Mouse (Mus musculus): Measurements from ENCODE around the gene Sned1.
"Not testable (repeated sequence)": the region's sequence is repeated elsewhere in the genome, so short reads cannot be mapped to it uniquely, and the experiment has no call there.

The Sned1 gene

DNA sequence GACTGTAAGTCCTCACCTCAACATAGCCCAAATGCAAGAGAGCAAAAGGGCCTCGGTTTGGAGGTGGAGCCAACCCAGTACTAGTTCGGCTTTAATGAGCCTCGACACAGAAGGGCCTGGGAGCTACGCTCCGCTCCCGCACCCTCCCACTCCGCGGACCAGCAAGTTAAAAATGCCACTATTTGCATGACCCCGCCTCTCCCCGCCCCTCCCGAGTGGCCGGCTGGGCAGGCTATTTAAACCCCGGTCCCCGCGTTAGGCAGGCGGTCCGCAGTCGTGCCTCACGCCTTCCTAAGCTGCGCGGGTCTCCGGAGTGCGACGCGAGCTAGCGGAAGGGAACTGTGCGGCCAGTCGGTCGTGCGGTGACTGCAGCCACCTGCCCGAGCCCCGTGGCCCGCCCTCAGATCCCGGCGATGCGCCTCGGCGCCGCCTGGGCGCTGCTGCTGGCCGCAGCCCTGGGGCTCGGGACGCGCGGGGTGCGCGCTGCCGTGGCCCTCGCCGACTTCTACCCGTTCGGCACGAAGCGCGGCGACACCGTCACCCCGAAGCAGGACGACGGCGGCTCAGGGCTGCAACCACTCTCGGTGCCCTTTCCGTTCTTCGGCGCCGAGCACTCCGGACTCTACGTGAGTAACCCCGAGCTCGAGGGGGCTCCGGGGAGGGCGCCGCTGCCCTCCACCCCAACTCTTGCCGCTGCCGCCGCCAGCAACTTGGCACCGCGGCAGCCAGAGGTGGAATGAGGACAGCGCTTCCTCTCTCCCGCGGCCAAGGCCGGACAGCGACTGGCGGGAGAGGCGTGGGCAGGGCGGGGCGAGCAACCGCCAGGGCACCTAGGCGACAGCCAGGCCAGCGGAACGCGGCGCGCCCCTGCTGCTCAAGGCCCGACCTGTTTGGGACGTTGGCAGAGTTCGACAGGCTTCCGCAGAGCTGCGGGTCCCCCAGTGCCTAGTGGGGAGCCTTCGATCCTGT is at the start of gene Sned1:
Gene Sned1, plus strand, starts transcription at position 266 of the 969 bp plus-strand sequence.
- peak; percentile 92 to 95 for DNase-seq

GRCm38 (mm10) chr1:93190726-93191305 is 44.8 kb upstream of the Sned1 start:
- no peak for DNase-seq

- DNase-seq = no peak
Observed at GRCm38 (mm10) chr1:93194961-93195360, 40.7 kb upstream of the Sned1 start.

DNA sequence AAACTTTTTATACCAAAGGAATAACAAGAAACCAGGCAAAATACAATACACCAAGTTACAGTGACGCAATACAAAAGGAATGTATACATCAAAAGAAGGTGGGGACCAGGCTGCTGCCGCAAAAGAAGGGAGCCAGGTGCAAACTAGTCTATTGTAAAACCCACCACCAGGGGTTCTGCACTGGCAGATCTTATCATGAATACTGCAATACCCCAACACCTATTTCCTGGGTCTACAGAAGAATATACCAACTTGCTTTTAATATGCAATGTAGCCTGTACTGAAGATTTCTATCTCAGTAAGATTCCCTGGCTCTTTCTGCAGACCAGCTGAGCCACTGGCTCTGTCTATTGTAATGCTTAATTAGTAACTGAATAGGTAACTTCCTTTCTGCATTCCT is 38.2 kb upstream of the Sned1 start:
- DNase-seq = not testable (repeated sequence)

- no peak for DNase-seq
Observed at GRCm38 (mm10) chr1:93197916-93198315, 37.7 kb upstream of the Sned1 start.

DNA sequence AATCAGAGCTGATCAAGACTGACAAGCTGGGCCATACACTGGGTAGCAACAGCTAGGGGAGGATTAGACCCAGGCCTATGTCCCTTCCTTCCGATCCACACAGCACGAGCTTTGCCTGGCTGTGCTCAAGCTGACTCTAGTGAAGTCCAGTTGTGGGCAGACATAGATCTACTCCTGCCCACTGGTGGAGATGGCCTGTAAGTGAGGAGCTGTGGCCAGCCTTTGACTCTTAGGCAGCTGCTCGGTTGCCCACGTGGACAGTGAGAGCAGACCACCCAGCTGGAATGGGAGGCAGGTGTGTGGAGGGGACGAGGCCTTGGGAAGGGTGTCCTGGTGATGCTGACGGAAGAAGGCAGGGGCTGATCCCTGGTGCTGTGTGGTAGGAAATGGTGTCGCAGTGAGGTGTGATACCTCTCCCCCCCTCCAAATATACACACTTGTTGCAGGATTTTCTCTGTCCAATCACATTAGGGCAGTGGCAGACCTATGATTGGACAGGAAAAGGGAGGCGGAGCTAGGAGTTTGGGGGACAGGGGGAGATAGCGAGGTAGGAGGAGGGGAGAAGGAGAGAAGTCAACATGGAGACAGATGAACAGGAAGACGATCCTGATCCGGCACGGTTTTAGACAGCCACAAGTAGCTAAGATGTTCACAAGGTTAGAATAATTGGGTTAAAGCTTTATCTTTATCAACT is 29.2 kb upstream of the Sned1 start:
- DNase-seq = no peak

DNA sequence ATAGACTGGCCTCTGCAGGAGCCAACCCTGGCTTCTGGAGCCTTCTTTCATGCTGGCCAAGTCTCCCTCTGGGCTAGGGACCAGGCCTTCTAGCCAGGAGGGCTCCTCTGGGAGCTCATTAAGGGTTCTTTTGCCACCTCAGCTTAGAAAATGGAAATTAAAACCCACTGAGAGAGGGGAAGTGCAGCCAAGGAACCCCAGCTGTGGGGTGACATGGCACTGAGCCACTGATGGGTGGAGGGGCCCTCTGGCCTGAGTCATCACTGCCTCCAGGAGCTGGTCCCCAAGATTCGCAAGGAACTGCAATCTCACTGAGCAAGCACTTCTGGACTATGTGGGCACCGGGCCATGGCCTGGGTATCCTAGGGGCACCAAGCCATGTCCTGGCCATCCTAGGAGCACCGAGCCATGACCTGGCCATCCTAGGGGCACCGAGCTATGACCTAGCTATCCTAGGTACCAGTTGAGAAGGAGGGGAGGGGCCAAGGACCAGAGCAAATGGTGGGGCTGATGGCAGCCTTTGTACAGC is 28.0 kb upstream of the Sned1 start:
- DNase-seq = no peak

GRCm38 (mm10) chr1:93210213-93210641 is 25.4 kb upstream of the Sned1 start:
- DNase-seq = peak; percentile 81 to 94

GRCm38 (mm10) chr1:93211019-93211418 is 24.6 kb upstream of the Sned1 start:
- no peak for DNase-seq

DNA sequence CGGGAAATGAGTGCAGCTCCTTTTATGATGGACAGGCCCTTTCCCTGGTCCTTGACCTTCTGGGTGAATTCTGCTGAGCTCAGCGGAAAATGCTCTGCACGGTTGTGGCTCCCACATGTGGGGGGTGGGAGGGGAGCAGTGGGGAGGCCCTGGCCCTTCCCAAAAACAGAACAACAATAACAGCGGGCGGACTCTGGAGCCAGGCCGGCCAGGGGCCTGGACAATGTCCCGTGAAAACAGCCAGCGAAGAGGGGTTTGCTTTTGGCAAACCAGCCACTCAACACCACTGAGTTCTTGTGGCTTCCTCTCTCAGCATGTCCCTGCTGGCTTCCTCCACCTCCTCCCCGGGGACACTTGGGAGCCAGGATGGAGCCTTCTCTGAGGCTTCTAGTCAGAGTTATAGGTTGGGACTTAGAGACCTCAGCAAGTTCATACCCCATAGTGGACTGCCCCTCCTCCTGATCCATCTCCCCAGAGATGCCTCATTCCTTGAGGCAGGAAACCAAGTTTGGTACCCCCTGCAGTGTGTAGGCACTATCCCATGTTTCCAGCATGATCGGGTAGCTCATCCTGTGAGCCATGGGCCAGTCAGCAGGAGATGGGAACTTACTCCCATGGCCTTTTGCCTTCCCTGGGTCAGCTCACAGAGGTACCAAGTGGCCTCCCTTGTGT is 24.0 kb upstream of the Sned1 start:
- DNase-seq = peak; percentile 63 to 86

- DNase-seq = no peak
Observed at GRCm38 (mm10) chr1:93212441-93212840, 23.2 kb upstream of the Sned1 start.

DNA sequence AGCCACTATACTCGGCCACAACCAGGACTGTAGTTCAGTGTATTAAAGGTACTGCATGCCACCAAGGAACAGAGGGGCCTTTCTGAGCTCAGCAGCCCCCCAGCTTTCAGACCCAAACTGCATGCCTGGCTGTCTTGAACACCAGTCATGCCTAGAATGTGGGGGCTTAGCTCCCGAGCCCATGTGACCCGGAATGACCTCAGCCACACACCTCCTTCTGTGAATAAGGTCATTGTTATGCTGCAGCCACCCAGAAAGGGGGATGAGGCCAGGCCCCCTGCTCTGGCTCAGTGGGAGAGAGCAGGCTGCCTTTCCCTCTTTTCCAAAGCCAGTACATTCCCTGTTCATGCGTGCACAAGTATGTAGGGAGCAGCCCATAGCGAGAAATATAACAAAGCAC is 21.0 kb upstream of the Sned1 start:
- no peak for DNase-seq

GRCm38 (mm10) chr1:93216839-93217497 is 18.7 kb upstream of the Sned1 start:
- no peak for DNase-seq

DNA sequence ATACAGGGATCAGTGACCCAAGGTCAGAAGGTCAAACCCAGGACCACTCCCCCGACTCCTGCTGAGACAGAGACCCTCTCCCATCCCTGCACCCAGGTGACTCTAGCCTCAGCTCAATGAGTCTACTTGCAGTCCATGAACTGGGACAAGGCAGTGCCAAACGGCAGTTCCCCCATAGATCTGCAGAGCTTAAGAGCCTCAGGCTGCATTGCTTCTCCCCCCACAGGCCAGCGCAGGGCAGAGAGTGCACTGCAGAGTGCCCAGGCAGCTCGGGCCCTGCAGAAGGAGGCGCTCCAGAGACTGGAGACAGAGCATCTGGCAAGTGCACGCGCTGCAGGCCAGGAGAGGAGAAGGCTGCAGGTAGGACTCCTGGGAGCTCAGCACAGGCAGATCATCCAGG is 18.1 kb upstream of the Sned1 start:
- DNase-seq = no peak

DNA sequence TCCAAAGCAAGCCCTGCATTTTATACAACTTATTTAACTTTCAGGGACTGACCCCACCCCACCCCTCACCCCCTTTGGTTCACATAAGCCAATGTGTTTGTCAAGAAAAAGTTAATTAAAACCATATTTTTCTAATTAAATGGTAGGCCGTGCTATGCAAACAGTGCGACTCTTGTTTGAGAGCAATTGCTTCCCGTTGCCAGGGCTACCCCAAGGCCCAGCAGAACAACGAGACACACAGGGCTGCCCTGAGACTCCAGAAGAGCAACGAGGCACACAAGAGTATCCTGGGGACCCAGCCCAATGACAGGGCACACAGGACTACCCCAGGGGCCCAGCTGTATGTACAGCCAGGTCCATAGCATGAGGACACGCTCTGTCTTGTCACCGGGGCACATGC is 14.9 kb upstream of the Sned1 start:
- DNase-seq = no peak

- peak; percentile 70 to 73 for DNase-seq
Observed at GRCm38 (mm10) chr1:93223972-93224371, 11.7 kb upstream of the Sned1 start.

DNA sequence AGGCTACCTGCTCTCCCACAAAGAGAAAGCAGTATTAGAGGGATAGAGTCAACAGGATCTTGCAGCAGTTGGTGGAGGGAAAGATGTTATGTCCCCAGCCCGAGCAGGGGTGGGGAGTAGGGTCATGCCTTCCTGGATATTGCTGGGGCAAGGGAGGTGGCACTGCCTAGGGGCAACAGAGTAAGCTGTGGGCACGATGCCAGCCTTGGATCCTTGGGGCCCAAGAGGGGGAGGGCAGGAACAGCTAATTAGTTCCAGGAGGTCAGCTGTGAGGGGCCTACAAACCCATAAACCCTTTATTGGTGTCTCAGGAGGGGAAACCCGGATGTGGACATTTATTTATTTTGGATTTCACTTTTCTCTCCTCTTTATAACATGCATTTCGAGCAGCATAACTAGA is 10.4 kb upstream of the Sned1 start:
- DNase-seq = no peak

- no peak for DNase-seq
Observed at GRCm38 (mm10) chr1:93225731-93226520, 9.7 kb upstream of the Sned1 start.

DNA sequence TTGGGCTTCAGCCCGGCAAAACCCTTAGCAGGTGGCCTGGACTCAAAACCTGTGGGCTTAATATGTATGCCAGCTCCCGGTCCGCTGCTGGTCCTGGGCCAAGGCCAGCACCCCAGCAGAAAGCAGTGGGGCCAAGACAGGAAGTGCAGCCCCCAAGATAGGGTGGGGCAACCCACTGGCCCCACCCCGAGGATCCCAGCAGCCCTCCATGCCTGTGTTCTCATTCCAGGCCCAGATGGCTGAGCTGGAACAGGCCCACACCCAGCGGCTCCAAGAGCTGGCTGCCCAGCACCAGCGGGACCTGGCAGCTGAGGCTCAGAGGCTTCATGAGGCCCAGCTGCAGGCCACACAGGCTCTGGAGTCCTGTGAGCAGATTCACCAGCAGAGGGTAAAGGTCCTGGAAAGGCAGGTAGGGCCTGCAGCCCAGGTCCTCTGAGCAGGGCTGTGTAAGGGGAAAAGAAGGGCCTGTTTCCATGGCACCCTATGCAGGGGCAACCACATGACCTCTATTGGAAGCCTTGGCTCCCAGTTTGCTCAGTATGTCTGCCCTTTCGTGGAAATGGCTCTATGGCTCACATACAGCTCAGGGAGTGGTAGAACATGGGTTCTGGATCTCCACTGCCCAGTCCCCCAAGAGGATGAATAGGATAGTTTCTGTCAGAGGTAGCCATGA is 8.2 kb upstream of the Sned1 start:
- peak in 1 of 2 experiments; percentile 64 for DNase-seq

GRCm38 (mm10) chr1:93227976-93228365 is 7.7 kb upstream of the Sned1 start:
- no peak for DNase-seq

GRCm38 (mm10) chr1:93229221-93229620 is 6.4 kb upstream of the Sned1 start:
- DNase-seq = no peak

Measured in lung, postnatal 4 days (tissue).